Mouse (Mus musculus) lung, postnatal 0 days (tissue): ENCODE measurements at regions not wholly inside any gene's neighbourhood (a gene's known extent, or its start where the extent isn't known, plus 50 kb on each side); places are given as distances from the start of the nearest gene placed in this dataset.

Experiments
- CTCF ChIP-seq: IDR thresholded peaks from 2 replicates; pipeline ENCODE4 v1.5.1; 2016; ENCODE audit warnings: antibody characterized with exemption, mild to moderate bottlenecking
- EP300 ChIP-seq: IDR thresholded peaks from 2 replicates; pipeline ENCODE4 v1.6.1; 2016; ENCODE audit warnings: antibody characterized with exemption, mild to moderate bottlenecking, control low read depth

DNA sequence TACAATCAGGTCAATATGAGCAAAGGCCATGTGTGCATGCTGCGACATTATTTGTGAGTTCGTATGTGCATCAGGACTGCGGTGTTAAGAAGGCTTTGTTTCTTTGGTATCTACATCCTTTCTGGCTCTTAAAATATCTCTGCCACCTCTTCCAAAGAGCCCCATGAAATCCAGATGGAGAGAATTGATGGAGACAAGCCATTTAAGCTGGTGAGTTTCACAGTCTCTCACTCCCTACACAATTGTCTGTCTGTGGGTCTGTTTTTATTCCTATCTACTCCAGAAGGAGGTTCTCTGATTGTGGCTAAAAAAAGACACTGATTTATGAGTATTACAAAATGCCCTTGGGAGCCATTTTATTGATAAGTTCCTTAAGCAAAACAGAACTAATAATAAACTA lies 408.4 kb upstream of the Adgrl3 start:
- no peak for TF ChIP-seq EP300
- TF ChIP-seq CTCF: no peak
